Mouse (Mus musculus) monocyte, adult 2 months (primary cell): ENCODE measurements around the gene Fndc8.

ENCODE experiments used
- DNase-seq, 2 experiments: peaks; one replicate each; pipeline ENCODE4 v3.0.0; 2022; ENCODE audit warnings: low spot score in 2 of 2, low read depth in 1 of 2

The Fndc8 gene

GRCm38 (mm10) chr11:82869506-82870172 is 22.3 kb upstream of the Fndc8 start:
- no peak for DNase-seq

DNA sequence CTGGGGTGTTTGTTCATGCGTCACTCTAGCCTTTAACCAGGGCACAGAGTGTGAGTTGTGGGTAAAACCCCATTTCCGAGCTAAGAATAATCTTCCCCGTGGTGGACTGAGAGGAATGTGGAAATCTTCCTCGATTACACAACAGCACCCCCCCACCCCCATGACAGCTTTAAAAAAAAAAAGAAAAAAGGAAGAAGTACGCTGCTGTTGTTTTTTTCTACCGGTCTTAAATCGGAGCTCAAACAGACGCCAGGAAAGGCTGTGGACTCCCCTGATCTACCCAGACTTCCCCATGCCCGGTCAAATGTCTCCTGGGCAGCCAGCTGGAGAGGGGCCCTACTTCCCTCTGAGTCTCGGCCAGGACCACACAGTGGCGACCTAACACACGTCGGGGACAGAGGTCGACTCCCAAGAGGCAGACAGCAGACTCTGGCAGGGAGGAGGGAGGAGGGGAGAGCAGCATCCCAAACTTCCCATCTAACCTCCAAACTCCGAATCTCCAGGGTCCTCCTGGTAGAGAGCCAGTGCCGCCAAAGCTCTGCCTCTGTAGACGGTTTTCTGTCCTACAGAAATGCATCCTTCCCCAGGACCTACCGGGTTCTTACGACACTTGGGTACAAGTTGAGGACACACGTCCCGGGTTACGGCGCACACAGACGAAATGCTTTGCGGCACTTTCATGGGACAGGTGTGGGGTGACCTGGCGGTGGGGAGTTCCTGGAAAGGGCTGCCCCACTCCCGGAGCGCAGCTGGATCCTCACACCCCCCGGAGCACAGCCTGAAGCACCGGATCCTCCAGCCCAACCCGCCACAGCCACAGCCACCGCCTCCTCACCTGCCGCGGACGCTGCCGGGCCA is 21.5 kb upstream of the Fndc8 start:
- DNase-seq, result peak; percentile 54 to 70

DNA sequence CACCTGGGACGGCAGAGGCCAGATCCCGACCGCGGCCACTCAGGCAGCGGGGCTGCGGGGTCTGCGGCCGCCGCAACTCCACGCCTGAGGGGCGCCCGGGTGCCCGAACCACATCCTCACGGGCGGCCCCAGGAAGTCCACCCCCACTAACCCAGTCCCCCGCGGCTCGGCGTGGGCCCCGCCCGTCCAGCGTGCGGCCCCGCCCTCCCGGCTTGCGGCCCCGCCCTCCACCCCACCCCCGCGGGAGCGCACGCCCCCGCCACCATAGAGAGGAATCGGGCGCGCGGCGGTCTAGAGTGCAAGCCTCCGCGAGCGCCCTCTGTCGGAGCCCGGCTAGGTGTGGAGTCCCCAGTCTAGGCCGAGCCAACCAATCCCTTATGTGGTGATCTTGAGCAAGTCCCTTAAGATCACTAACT is 20.9 kb upstream of the Fndc8 start, which contains the start of gene Rffl:
Rffl (minus strand) TSS at position 180 of the 416 bp plus-strand sequence.
- DNase-seq, result peak; percentile 67 to 83

DNA sequence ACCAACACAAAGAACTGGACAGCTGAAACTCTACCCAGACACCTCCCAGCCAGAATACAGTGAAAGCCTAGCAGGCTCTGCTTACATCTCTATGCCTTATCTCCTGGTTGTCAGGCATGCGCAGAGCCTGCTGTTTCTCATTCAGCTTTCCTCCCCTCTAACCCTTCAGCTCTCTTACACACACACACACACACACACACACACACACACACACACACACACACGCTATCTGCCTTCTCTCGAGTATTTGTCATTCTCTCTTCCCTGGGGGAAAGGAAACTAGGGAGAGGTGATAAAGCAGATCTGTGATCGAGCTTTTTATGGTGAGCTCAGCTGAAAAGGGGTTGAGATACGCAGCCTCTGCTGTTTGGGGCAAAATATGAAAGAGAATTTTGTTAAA is 17.0 kb upstream of the Fndc8 start:
- DNase-seq, result no peak

GRCm38 (mm10) chr11:82875631-82876030 is 16.3 kb upstream of the Fndc8 start:
- no peak for DNase-seq

GRCm38 (mm10) chr11:82877726-82878344 is 14.1 kb upstream of the Fndc8 start:
- no peak for DNase-seq

GRCm38 (mm10) chr11:82883180-82883579 is 8.7 kb upstream of the Fndc8 start:
- no peak for DNase-seq

DNA sequence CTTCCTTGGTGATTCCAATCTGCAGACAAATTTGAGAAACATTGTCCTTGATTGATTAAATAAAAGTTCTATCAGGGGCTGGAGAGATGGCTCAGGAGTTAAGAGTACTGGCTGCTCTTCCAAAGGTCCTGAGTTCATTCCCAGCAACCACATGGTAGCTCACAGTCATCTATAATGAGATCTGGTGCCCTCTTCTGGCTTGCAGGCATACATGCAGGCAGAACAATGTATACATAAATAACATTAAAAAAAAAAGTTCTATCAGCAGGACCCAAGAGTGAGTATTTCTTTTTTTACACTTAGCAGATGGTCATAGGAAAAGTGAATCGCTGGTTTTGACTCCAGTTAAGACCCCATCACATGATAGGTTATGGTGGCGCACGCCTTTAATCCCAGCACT is 5.4 kb upstream of the Fndc8 start:
- DNase-seq, result no peak

DNA sequence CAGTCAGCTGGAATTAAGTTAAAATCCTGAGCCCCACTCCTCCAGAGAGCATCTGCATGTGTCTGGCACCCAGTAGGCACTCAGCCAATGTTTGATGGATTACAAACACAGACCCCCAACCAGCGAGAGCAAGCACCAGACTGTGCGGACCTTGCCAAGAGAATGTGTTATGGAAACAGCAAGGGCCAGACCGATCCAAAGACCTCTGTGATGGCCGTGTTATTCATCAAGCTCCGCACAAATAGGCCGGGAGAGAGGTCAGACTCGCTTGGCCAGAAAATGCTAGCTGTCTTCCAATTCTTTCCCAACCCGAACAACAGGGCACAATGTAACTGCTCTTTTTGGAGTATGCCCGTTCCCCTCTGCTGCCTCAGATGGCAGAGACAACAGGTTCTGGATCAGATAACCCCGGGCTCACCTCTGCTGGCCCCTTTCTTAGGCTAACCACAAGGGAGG is 3.4 kb upstream of the Fndc8 start:
- no peak for DNase-seq

DNA sequence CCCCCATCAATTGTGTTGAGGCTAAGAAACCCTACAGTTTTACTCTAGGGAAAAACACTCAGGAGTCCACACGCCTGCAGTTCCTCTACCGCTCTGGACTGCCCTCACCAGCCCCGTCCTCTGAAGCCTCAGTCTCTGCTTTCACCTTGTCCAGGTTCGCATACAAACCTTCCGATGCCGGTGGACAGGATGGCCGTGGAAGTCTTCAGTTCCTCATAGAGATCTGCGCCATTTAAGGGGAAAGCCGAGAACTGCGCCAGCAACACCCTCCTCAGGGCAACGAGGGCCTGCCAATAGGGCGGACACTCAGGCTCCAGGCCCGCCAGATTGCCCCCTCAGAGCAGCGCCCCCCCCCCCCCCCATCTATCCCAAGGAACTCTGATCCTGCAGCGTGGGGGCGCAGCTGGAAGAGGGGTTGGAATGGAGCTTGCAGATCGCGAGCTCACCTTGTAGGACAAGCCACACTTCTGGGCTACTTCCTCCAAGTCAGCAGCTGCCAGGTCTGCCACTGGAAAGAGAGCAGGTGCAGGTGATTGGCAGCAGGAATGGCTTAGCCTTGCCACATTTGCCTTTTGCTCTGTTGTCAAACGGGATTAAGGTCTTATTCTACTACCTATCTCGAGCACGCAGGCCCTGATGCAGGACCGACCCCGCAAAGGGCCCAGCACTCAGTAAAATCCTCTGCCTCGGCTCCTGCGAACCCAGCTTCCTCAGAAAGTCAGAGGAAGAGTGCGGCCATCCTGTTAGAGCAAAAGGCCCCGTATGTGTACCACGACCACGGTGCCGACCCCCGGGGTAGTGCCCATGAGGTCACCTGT is 2.2 kb upstream of the Fndc8 start:
- DNase-seq, result no peak

- peak; percentile 77 to 89 for DNase-seq
These were observed 1.6 kb upstream of the Fndc8 start, which contains the start of gene Rad51d for GRCm38 (mm10) chr11:82890342-82890762. Rad51d (minus strand) TSS chr11:82890614.

GRCm38 (mm10) chr11:82897478-82897877 is 5.6 kb downstream of the Fndc8 start:
- no peak for DNase-seq

- DNase-seq, result no peak
These were observed 7.8 kb downstream of the Fndc8 start for GRCm38 (mm10) chr11:82899720-82900119.

- no peak for DNase-seq
These were observed 9.8 kb downstream of the Fndc8 start for GRCm38 (mm10) chr11:82901606-82902310.

- DNase-seq, result no peak
These were observed 13.0 kb downstream of the Fndc8 start for GRCm38 (mm10) chr11:82904952-82905351.

DNA sequence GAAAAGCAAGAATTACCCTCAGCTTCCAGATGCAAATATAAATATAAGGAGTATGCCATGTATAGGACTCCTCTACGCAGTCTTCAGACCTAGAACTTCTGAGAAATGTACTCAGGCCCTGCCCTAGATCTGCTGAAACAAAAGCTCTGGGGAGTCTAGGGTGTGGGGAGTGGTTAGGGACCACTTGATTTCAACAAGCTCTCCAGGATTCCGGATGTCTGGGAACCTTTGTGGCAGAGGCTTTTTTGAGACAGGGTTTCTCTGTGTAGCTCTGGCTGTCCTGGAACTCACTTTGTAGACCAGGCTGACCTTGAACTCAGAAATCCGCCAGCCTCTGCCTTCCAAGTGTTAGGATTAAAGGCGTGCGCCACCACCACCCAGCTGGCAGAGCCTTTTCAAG is 13.9 kb downstream of the Fndc8 start:
- DNase-seq, result no peak

DNA sequence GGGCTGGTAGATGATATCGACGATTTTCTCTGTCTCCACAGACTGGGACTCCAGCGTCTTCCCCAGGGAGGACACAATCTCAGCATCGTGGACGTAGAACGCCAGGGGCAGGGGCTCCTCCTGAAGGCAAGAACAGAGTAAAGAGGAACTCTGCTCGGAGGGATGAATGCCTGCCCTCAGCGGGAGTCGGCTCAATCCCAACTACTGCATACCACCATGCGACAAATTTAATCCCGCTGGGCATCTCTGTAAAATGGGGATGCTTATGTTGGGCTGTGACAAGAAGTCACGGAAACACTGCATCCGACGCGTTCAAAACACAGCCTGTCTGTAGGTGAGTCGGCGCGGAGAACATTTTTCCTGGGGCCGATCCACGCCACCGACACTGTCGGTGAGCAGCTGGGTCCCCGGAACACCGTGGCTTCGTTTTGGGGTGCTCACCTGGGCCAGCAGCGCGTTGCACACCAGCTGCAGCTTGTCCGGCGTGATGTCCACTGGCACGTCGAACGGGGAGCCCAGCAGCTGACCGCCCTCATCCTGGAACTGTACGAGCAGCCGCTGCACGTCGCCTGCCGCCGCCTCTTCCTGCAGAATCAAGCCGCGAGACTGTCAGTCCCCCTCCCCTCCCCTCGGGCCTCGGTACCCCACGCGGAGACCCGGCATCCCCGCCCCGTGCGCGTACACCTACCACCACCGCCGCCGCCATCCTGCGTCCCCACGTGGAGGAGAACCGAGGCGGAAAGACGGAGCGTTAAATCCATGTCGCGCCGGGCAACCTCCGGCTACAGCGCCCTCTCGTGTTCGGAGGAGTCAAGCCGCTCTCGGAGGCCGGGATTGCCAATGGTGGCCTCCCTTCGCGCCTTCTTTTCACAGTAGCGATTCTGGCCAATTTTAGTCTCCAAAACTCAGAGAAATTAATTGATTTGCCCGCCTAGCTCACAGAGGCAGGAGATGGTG is 16.0 kb downstream of the Fndc8 start, which contains the start of gene Nle1:
Nle1 (minus strand) TSS at position 761 of the 957 bp plus-strand sequence.
- peak; percentile 81 to 89 for DNase-seq

DNA sequence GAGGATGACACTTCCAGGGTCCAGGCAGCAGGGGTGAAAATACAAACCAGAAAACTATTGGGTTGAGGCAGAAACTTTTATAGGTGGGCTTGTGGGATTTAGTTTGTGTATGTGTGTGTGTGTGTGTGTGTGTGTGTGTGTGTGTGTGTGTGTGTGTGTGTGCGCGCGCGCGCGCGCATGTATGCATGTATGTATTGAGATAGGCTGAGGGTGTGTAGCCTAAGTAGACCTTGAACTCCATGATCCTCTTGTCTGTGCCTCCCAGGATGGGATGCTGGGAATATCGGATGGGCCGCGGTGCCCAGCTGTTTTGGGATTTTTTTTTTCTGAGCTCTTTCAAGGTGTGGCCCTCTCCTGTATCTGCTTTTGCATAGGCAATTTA is 16.7 kb downstream of the Fndc8 start:
- no peak for DNase-seq

GRCm38 (mm10) chr11:82910250-82910649 is 18.3 kb downstream of the Fndc8 start, which contains the start of gene Unc45b:
Unc45b (plus strand) TSS chr11:82910550.
- DNase-seq, result no peak
